Mouse (Mus musculus) heart, postnatal 14 days (tissue): Measurements from ENCODE around the gene Swap70. TPM values are rescaled to one million over a fixed set of nuclear protein-coding genes. Genes with fewer than 3 reads are reported as not detected.

Experiments used
- DNase-seq, 2 experiments: peaks; one replicate each; pipeline ENCODE4 v3.0.0; 2021 to 2022
- intact Hi-C: fragments of 180-260 bp; cut with DNase I; formaldehyde crosslinking; loops from one replicate; pipeline ENCODE4 v1.15.1; 2025
- total RNA-seq, 2 experiments: library from RNA; stranded (reverse); gene quantifications; 2 replicates each; pipeline ENCODE4 v1.2.3; 2021

Gene Swap70
- total RNA-seq, 2 experiments from 2014 or later = 16.0 to 17.3 TPM

GRCm38 (mm10) chr7:110268511-110268910 is 47.0 kb downstream of the Swap70 start:
- intact Hi-C loops = loop anchor here (10.0 kb wide), 1 partner anchor 174 kb away; no protein-coding TSS in a partner anchor

GRCm38 (mm10) chr7:110269777-110270176 is 48.3 kb downstream of the Swap70 start:
- intact Hi-C loops = loop anchor here (10.0 kb wide), 1 partner anchor 175 kb away; no protein-coding TSS in a partner anchor
- DNase-seq = no peak

More at GRCm38 (mm10) chr7:110268511-110268910, 47.0 kb downstream of the Swap70 start:
- DNase-seq = no peak

GRCm38 (mm10) chr7:110270455-110270854 is 48.9 kb downstream of the Swap70 start:
- intact Hi-C loops = no loop called here
- no peak for DNase-seq

- intact Hi-C loops = no loop called here
- no peak for DNase-seq
Measured at GRCm38 (mm10) chr7:110271814-110272213, 50.3 kb downstream of the Swap70 start.

GRCm38 (mm10) chr7:110272434-110272833 is 50.9 kb downstream of the Swap70 start:
- intact Hi-C loops = no loop called here
- no peak for DNase-seq

- intact Hi-C loops = no loop called here
Measured at GRCm38 (mm10) chr7:110277734-110278245, 56.3 kb downstream of the Swap70 start.

GRCm38 (mm10) chr7:110279183-110279582 is 57.7 kb downstream of the Swap70 start:
- intact Hi-C loops = no loop called here

More at GRCm38 (mm10) chr7:110277734-110278245, 56.3 kb downstream of the Swap70 start:
- no peak for DNase-seq

GRCm38 (mm10) chr7:110281435-110282256 is 60.1 kb downstream of the Swap70 start:
- intact Hi-C loops = no loop called here
- DNase-seq = no peak

More at GRCm38 (mm10) chr7:110279183-110279582, 57.7 kb downstream of the Swap70 start:
- DNase-seq = no peak

GRCm38 (mm10) chr7:110282797-110283196 is 61.3 kb downstream of the Swap70 start:
- DNase-seq = no peak
- intact Hi-C loops = no loop called here

- intact Hi-C loops = no loop called here
- no peak for DNase-seq
Measured at GRCm38 (mm10) chr7:110283484-110284275, 62.2 kb downstream of the Swap70 start.

GRCm38 (mm10) chr7:110285076-110285848 is 63.8 kb downstream of the Swap70 start:
- DNase-seq = no peak
- intact Hi-C loops = loop anchor here (5.0 kb wide), 4 partner anchors 42 to 517 kb away; no protein-coding TSS in a partner anchor

GRCm38 (mm10) chr7:110285849-110286151 is 64.3 kb downstream of the Swap70 start:
- no peak for DNase-seq
- intact Hi-C loops = loop anchor here (5.0 kb wide), 4 partner anchors 42 to 517 kb away; no protein-coding TSS in a partner anchor

GRCm38 (mm10) chr7:110286198-110286732 is 64.8 kb downstream of the Swap70 start:
- DNase-seq = no peak
- intact Hi-C loops = loop anchor here (5.0 kb wide), 4 partner anchors 41 to 516 kb away; no protein-coding TSS in a partner anchor

GRCm38 (mm10) chr7:110286838-110287475 is 65.4 kb downstream of the Swap70 start:
- DNase-seq = peak; percentile 90 to 91
- intact Hi-C loops = loop anchor here (1.0 to 5.0 kb wide), 6 partner anchors 40 to 515 kb away; no protein-coding TSS in a partner anchor

GRCm38 (mm10) chr7:110287476-110288071 is 66.1 kb downstream of the Swap70 start:
- DNase-seq = peak; percentile 53 to 67

GRCm38 (mm10) chr7:110288191-110288604 is 66.7 kb downstream of the Swap70 start:
- DNase-seq = peak; percentile 24 to 29
- intact Hi-C loops = loop anchor here (5.0 kb wide), 4 partner anchors 39 to 514 kb away; no protein-coding TSS in a partner anchor

More at GRCm38 (mm10) chr7:110287476-110288071, 66.1 kb downstream of the Swap70 start:
- intact Hi-C loops = loop anchor here (1.0 to 5.0 kb wide), 6 partner anchors 40 to 515 kb away; no protein-coding TSS in a partner anchor

- intact Hi-C loops = loop anchor here (5.0 kb wide), 4 partner anchors 39 to 514 kb away; no protein-coding TSS in a partner anchor
Measured at GRCm38 (mm10) chr7:110288731-110289191, 67.2 kb downstream of the Swap70 start.

GRCm38 (mm10) chr7:110289647-110290046 is 68.1 kb downstream of the Swap70 start:
- DNase-seq = no peak
- intact Hi-C loops = loop anchor here (5.0 kb wide), 4 partner anchors 38 to 513 kb away; no protein-coding TSS in a partner anchor

More at GRCm38 (mm10) chr7:110288731-110289191, 67.2 kb downstream of the Swap70 start:
- peak; percentile 88 to 91 for DNase-seq
